Mouse (Mus musculus): ENCODE measurements around the gene Sntb2. TPM values are rescaled to one million over a fixed set of nuclear protein-coding genes. Genes with fewer than 3 reads are reported as not detected.
A peak's percentile ranks its signal among the peaks of the same experiment; 100 is the strongest.
"Not testable (repeated sequence)": the region's sequence is repeated elsewhere in the genome, so short reads cannot be mapped to it uniquely, and the experiment has no call there.

Sntb2 gene
- polyA plus RNA-seq, 1 experiment from 2014 or later = 6.3 TPM

DNA sequence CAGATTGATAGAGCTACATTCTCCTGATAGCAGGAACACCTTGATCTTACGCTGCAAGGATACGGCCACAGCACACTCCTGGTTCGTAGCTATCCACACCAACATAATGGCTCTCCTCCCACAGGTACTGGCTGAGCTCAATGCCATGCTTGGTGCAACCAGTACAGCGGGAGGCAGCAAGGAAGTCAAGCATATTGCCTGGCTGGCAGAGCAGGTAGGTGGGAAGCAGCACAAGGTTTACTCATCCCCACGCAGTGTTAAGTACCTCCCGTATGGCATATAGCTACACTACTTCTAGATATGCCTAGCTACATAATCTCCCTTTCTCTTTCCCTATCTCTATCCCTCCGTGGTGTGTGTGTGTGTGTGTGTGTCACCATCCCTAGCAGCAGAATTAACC, 55.8 kb downstream of the Sntb2 start:
- H3K4me2 ChIP-seq (ENCODE audit: low read depth) = no peak overlapping the region
- H3K27ac ChIP-seq (ENCODE audit: low read depth, low read length) = no peak overlapping the region
- no peaks in the 10 kb centered on the region for H3K4me1 ChIP-seq (ENCODE audit: control insufficient read depth, insufficient read depth, low read length)
- no peaks in the 10 kb centered on the region for H3K27me3 ChIP-seq (ENCODE audit: control insufficient read depth, insufficient read depth, low read length)
- no peaks in the 10 kb centered on the region for H3K36me3 ChIP-seq (ENCODE audit: control insufficient read depth, insufficient read depth, low read length)
- WGBS = 92% methylated on average over 7 of the region's 7 CpGs
- ATAC-seq (ENCODE audit: insufficient read depth, low FRiP score, low TSS enrichment) = no peak
- no peaks in the 10 kb centered on the region for H3K9me3 ChIP-seq (ENCODE audit: control insufficient read depth, low read length)
- no peak overlapping the region for H3K9ac ChIP-seq (ENCODE audit: low read length)
- no peak overlapping the region for H3K4me3 ChIP-seq (ENCODE audit: low read depth, low read length)
- DNase-seq (ENCODE audit: low spot score) = no peak

DNA sequence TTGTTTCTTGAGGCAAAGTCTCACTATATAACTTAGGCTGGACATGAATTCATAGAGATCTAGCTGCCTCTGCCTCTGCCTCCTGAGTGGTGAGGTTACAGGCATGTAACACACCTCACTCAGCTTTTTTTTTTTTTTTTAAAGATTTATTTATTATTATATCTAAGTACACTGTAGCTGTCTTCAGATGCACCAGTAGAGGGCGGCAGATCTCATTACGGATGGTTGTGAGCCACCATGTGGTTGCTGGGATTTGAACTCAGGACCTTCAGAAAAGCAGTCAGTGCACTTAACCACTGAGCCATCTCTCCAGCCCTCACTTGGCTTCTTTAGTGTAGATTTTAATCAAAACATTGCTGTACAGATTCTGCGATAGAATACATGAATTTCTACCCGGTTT, 60.8 kb downstream of the Sntb2 start:
- H3K4me1 ChIP-seq (ENCODE audit: control insufficient read depth, insufficient read depth, low read length); H3K36me3 ChIP-seq (ENCODE audit: control insufficient read depth, insufficient read depth, low read length); H3K27ac ChIP-seq (ENCODE audit: low read depth, low read length); H3K27me3 ChIP-seq (ENCODE audit: control insufficient read depth, insufficient read depth, low read length); H3K4me2 ChIP-seq (ENCODE audit: low read depth); ATAC-seq (ENCODE audit: insufficient read depth, low FRiP score, low TSS enrichment); DNase-seq (ENCODE audit: low spot score); H3K4me3 ChIP-seq (ENCODE audit: low read depth, low read length); H3K9me3 ChIP-seq (ENCODE audit: control insufficient read depth, low read length); H3K9ac ChIP-seq (ENCODE audit: low read length): not testable (repeated sequence)
- 92% methylated on average over 4 of the region's 4 CpGs for WGBS

DNA sequence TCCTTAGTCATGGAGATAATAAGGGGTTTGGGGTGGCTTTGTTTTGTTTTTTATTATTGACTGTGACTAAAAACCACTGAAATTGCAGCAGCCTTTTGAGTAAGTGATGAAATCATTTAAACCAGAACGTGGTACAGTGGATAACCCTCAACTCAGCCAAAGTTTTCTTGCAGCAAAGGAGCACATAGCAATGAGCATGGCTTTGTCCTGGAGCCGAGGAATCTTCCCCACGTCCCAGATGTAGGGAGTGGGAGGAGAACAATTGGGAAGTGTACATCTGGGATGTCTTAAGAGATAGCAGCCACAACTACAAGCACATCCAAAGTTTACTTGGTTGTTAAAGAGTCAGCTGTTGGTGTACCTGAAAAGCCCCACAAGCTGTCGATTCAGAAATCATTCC, 61.9 kb downstream of the Sntb2 start:
- Histone ChIP-seq H3K9me3 (ENCODE audit: control insufficient read depth, low read length) (no peaks in the 10 kb centered on the region), H3K4me2 (ENCODE audit: low read depth) (no peak overlapping the region), H3K4me3 (ENCODE audit: low read depth, low read length) (no peak overlapping the region), H3K27me3 (ENCODE audit: control insufficient read depth, insufficient read depth, low read length) (no peaks in the 10 kb centered on the region), H3K27ac (ENCODE audit: low read depth, low read length) (no peak overlapping the region), H3K36me3 (ENCODE audit: control insufficient read depth, insufficient read depth, low read length) (no peaks in the 10 kb centered on the region), H3K9ac (ENCODE audit: low read length) (no peak overlapping the region), H3K4me1 (ENCODE audit: control insufficient read depth, insufficient read depth, low read length) (no peaks in the 10 kb centered on the region)
- no peak for DNase-seq (ENCODE audit: low spot score)
- WGBS = 86% methylated on average over 4 of the region's 4 CpGs
- no peak for ATAC-seq (ENCODE audit: insufficient read depth, low FRiP score, low TSS enrichment)

DNA sequence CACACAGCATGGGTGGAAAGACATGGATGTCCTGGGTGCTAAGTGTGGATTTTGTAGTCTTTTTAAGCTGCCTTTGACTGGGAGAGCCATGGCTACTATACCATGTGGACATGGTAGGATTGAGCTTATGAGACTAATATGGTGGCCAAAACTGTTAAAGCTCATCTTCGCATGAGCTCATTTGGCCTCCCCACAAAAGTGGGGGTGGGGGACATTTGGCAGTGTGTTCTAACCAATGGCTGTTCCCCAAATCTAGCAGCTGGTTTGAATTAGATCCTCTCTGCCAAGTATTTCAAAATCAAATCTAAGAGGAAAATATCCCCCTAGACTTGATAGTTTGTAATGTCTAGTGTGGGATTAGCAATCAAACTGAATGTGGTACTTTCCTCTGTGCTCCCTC, 63.5 kb downstream of the Sntb2 start:
- no peak for DNase-seq (ENCODE audit: low spot score)
- Histone ChIP-seq H3K4me2 (ENCODE audit: low read depth) (no peak overlapping the region), H3K27ac (ENCODE audit: low read depth, low read length) (no peak overlapping the region), H3K36me3 (ENCODE audit: control insufficient read depth, insufficient read depth, low read length) (no peaks in the 10 kb centered on the region), H3K9ac (ENCODE audit: low read length) (no peak overlapping the region), H3K27me3 (ENCODE audit: control insufficient read depth, insufficient read depth, low read length) (no peaks in the 10 kb centered on the region), H3K4me1 (ENCODE audit: control insufficient read depth, insufficient read depth, low read length) (no peaks in the 10 kb centered on the region), H3K9me3 (ENCODE audit: control insufficient read depth, low read length) (no peaks in the 10 kb centered on the region), H3K4me3 (ENCODE audit: low read depth, low read length) (no peak overlapping the region)
- 93% methylated on average over 1 of the region's 1 CpGs for WGBS
- no peak for ATAC-seq (ENCODE audit: insufficient read depth, low FRiP score, low TSS enrichment)

DNA sequence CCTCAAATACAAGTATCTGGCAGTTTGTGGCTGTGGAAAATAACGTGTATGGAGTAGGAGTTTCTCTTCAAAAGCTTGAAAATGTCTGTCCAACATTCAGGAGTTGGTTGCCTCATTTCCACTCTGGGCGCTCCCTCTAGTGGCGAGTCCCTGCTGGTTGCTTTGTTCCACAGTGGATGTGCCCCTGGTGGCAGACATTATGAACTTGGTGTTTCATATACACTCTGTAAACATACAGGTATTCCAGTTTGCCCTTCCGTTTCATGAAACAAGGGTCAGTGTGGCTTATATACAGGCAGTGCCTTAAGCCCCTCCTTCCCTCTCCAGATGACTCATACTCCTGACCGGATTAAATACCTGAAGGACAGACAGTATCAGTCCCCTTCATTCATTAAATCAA, 67.0 kb downstream of the Sntb2 start:
- Histone ChIP-seq H3K4me3 (ENCODE audit: low read depth, low read length) (no peak overlapping the region), H3K27ac (ENCODE audit: low read depth, low read length) (no peak overlapping the region), H3K9ac (ENCODE audit: low read length) (no peak overlapping the region), H3K36me3 (ENCODE audit: control insufficient read depth, insufficient read depth, low read length) (no peaks in the 10 kb centered on the region), H3K4me1 (ENCODE audit: control insufficient read depth, insufficient read depth, low read length) (no peaks in the 10 kb centered on the region), H3K4me2 (ENCODE audit: low read depth) (no peak overlapping the region), H3K9me3 (ENCODE audit: control insufficient read depth, low read length) (no peaks in the 10 kb centered on the region), H3K27me3 (ENCODE audit: control insufficient read depth, insufficient read depth, low read length) (no peaks in the 10 kb centered on the region)
- ATAC-seq (ENCODE audit: insufficient read depth, low FRiP score, low TSS enrichment) (no peak), DNase-seq (ENCODE audit: low spot score) (peak; percentile 82)
- WGBS = 46% methylated on average over 5 of the region's 5 CpGs

DNA sequence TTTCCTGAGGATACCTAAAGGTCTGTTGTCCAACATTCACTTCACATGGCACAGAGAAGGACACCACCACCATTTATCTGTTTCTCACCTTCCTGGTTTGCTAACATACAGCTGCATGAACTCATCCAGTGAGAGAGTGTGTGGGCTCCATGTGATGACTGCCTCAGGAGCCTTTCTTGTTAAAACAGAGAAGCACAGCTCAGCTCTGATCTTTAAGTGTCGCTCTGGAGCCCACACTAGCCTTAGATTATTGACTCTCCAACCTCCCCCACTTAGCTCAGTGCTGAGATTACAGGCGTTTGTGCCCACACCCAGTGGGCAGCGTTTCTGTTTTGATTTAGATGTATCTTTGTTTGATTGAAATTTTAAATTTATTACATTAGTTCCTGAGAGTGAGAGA, 72.2 kb downstream of the Sntb2 start:
- no peaks in the 10 kb centered on the region for H3K27me3 ChIP-seq (ENCODE audit: control insufficient read depth, insufficient read depth, low read length)
- no peak overlapping the region for H3K9ac ChIP-seq (ENCODE audit: low read length)
- H3K4me3 ChIP-seq (ENCODE audit: low read depth, low read length) = no peak overlapping the region
- H3K27ac ChIP-seq (ENCODE audit: low read depth, low read length) = no peak overlapping the region
- DNase-seq (ENCODE audit: low spot score) = no peak
- no peak overlapping the region for H3K4me2 ChIP-seq (ENCODE audit: low read depth)
- H3K36me3 ChIP-seq (ENCODE audit: control insufficient read depth, insufficient read depth, low read length) = no peaks in the 10 kb centered on the region
- H3K9me3 ChIP-seq (ENCODE audit: control insufficient read depth, low read length) = no peaks in the 10 kb centered on the region
- WGBS = 95% methylated on average over 3 of the region's 3 CpGs
- ATAC-seq (ENCODE audit: insufficient read depth, low FRiP score, low TSS enrichment) = no peak
- H3K4me1 ChIP-seq (ENCODE audit: control insufficient read depth, insufficient read depth, low read length) = no peaks in the 10 kb centered on the region

DNA sequence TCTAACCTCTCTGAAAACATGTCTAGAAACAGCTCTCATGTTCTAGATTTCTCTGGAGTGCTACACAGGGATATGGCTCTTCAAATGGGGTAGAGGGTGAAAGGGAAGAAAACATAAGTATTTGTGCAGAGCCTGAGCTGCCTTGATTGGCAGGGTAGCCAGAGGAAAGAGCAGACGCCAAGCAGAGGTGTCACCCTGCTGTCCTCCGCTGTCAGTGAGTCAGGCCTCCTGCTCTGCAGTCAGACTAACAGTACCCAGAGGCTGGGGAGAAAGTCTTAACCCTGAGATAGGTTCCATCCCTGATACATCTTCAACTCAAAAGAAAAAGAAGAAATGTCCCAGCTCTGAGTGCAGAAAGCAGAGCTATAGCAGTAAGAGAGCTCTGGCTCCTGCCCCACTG, 77.1 kb downstream of the Sntb2 start:
- DNase-seq (ENCODE audit: low spot score) = no peak
- Histone ChIP-seq H3K4me1 (ENCODE audit: control insufficient read depth, insufficient read depth, low read length) (no peaks in the 10 kb centered on the region), H3K27ac (ENCODE audit: low read depth, low read length) (no peak overlapping the region), H3K27me3 (ENCODE audit: control insufficient read depth, insufficient read depth, low read length) (no peaks in the 10 kb centered on the region), H3K4me2 (ENCODE audit: low read depth) (no peak overlapping the region), H3K36me3 (ENCODE audit: control insufficient read depth, insufficient read depth, low read length) (no peaks in the 10 kb centered on the region), H3K9ac (ENCODE audit: low read length) (no peak overlapping the region), H3K4me3 (ENCODE audit: low read depth, low read length) (no peak overlapping the region), H3K9me3 (ENCODE audit: control insufficient read depth, low read length) (no peaks in the 10 kb centered on the region)
- 86% methylated on average over 2 of the region's 2 CpGs for WGBS
- ATAC-seq (ENCODE audit: insufficient read depth, low FRiP score, low TSS enrichment) = no peak

DNA sequence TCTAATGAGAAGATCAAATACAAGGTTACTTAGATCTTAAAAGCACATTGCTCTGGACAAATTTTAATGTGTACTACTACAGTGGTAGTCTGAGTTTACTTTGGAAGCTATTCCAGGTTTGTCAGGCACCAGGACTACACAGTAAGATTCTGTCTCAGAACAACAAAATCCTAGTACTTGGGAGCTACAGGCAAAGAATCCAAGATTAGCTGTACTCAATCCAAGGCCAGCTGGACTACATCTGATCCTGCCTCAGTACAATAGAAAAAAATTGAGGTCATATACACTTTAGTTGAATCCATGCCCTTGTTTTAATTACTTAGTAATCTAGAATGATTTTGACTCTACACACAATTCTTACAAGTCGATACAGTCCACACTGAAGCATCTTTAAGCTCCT, 79.4 kb downstream of the Sntb2 start:
- Histone ChIP-seq H3K9ac (ENCODE audit: low read length) (no peak overlapping the region), H3K4me3 (ENCODE audit: low read depth, low read length) (no peak overlapping the region), H3K27me3 (ENCODE audit: control insufficient read depth, insufficient read depth, low read length) (no peaks in the 10 kb centered on the region), H3K4me2 (ENCODE audit: low read depth) (no peak overlapping the region), H3K4me1 (ENCODE audit: control insufficient read depth, insufficient read depth, low read length) (no peaks in the 10 kb centered on the region), H3K9me3 (ENCODE audit: control insufficient read depth, low read length) (no peaks in the 10 kb centered on the region), H3K27ac (ENCODE audit: low read depth, low read length) (no peak overlapping the region), H3K36me3 (ENCODE audit: control insufficient read depth, insufficient read depth, low read length) (no peaks in the 10 kb centered on the region)
- 100% methylated on average over 1 of the region's 1 CpGs for WGBS
- DNase-seq (ENCODE audit: low spot score) (no peak), ATAC-seq (ENCODE audit: insufficient read depth, low FRiP score, low TSS enrichment) (no peak)

DNA sequence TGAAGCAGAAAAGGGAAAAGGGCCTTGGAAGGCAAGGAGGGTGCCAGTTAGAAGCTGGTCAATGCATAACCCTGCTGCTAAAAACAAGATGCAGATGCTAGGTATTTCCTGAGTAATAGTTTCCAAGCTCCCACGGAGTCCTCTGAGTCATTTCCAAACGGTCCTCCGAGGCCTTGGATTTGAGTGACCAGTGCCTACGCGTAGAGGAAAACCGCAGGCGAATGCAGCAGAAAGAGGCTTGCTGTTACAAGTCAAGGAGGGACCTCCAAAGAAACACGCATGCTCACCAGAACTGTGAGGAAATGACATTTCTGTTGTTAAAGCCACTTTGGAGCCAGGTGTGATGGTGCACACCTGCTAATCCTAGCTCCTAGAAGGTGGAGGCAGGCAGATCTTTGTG, 87.9 kb downstream of the Sntb2 start:
- ATAC-seq (ENCODE audit: insufficient read depth, low FRiP score, low TSS enrichment) = no peak
- Histone ChIP-seq H3K4me1 (ENCODE audit: control insufficient read depth, insufficient read depth, low read length) (no peaks in the 10 kb centered on the region), H3K4me3 (ENCODE audit: low read depth, low read length) (no peak overlapping the region), H3K27ac (ENCODE audit: low read depth, low read length) (no peak overlapping the region), H3K36me3 (ENCODE audit: control insufficient read depth, insufficient read depth, low read length) (no peaks in the 10 kb centered on the region), H3K9ac (ENCODE audit: low read length) (no peak overlapping the region), H3K9me3 (ENCODE audit: control insufficient read depth, low read length) (no peaks in the 10 kb centered on the region), H3K27me3 (ENCODE audit: control insufficient read depth, insufficient read depth, low read length) (no peaks in the 10 kb centered on the region), H3K4me2 (ENCODE audit: low read depth) (no peak overlapping the region)
- WGBS = 89% methylated on average over 8 of the region's 8 CpGs
- DNase-seq (ENCODE audit: low spot score) = no peak

Data from neural tube, embryonic 11.5 days (tissue).